Mouse (Mus musculus) forebrain, embryonic 14.5 days (tissue): ENCODE measurements around the gene Slc13a4. TPM values are rescaled to one million over a fixed set of nuclear protein-coding genes. Genes with fewer than 3 reads are reported as not detected.

Experiments used
- ATAC-seq: fragments of 200-750 bp; cut with Nextera tagmentation; 2 replicates; pipeline ENCODE4 v1.8.0; 2017; ENCODE audit warnings: mild to moderate bottlenecking, moderate library complexity
- DNase-seq: peaks from one replicate; pipeline ENCODE4 v3.0.0-alpha.2; 2015; ENCODE audit warnings: low spot score
- H3K27ac ChIP-seq: fragments of 300-500 bp; sonication (generic); 2 replicates; pipeline ENCODE4 v1.5.1; 2014; ENCODE audit warnings: low read depth, mild to moderate bottlenecking, control low read depth, low read length, moderate library complexity
- H3K27me3 ChIP-seq: fragments of 300-500 bp; sonication (generic); replicated peaks from 2 replicates; pipeline ENCODE4 v1.6.1; 2014; ENCODE audit warnings: low read length, control low read depth, mixed read lengths; ENCODE audit not compliant: control insufficient read depth, insufficient read depth
- H3K36me3 ChIP-seq: fragments of 300-500 bp; sonication (generic); 2 replicates; pipeline ENCODE4 v1.6.1; 2014; ENCODE audit warnings: low read length, control low read depth; ENCODE audit not compliant: control insufficient read depth, insufficient read depth
- H3K4me1 ChIP-seq: fragments of 300-500 bp; sonication (generic); 2 replicates; pipeline ENCODE4 v1.6.1; 2014; ENCODE audit warnings: antibody characterized with exemption, low read length, control low read depth; ENCODE audit not compliant: control insufficient read depth, insufficient read depth
- H3K4me2 ChIP-seq: fragments of 300-500 bp; sonication (generic); 2 replicates; pipeline ENCODE4 v1.6.1; 2014; ENCODE audit warnings: mild to moderate bottlenecking, control low read depth, low read length
- H3K4me3 ChIP-seq: fragments of 300-500 bp; sonication (generic); 2 replicates; pipeline ENCODE4 v1.5.1; 2014; ENCODE audit warnings: low read depth, low read length, control low read depth
- H3K9ac ChIP-seq: fragments of 300-500 bp; sonication (generic); 2 replicates; pipeline ENCODE4 v1.6.1; 2014; ENCODE audit warnings: mild to moderate bottlenecking, low read length, control low read depth, moderate library complexity
- H3K9me3 ChIP-seq: fragments of 300-500 bp; sonication (generic); replicated peaks from 2 replicates; pipeline ENCODE4 v1.6.1; 2016; ENCODE audit warnings: low read length, control low read depth, mixed read lengths; ENCODE audit not compliant: control insufficient read depth
- WGBS: fragments of 180-500 bp; shearing (Covaris S2); extraction: QIAGEN DNeasy Blood & Tissue Kit; methylation state at CpG from one replicate; pipeline ENCODE4 v1.1.7; 2014; 5-methylcytosine and 5-hydroxymethylcytosine counted together
- polyA plus RNA-seq: library from polyadenylated mRNA; unstranded; fragments of >200 nt; fragmentation: Nextera tagmentation; extraction: Ambion mirVana; gene quantifications from 2 replicates; pipeline ENCODE4 v1.2.1, GENCODE M21; 2014

Slc13a4 gene
- polyA plus RNA-seq, 1 experiment from 2014 or later, result 2.7 TPM

GRCm38 (mm10) chr6:35297001-35297400, 10.9 kb downstream of the Slc13a4 start:
- Histone ChIP-seq H3K27ac (no peak overlapping the region), H3K27me3 (no peaks in the 10 kb centered on the region), H3K4me3 (no peak overlapping the region), H3K9me3 (no peaks in the 10 kb centered on the region), H3K4me2 (no peak overlapping the region), H3K36me3 (no peaks in the 10 kb centered on the region), H3K9ac (no peak overlapping the region), H3K4me1 (no peaks in the 10 kb centered on the region; the same call in 1 of the 2 replicates)
- DNase-seq (peak; percentile 33), ATAC-seq (peak; percentile 50; the same call in 1 of the 2 replicates)
- 27% methylated on average over 2 of the region's 2 CpGs for WGBS

GRCm38 (mm10) chr6:35294964-35295363, 13.0 kb downstream of the Slc13a4 start:
- no peaks in the 10 kb centered on the region for H3K36me3 ChIP-seq

DNA sequence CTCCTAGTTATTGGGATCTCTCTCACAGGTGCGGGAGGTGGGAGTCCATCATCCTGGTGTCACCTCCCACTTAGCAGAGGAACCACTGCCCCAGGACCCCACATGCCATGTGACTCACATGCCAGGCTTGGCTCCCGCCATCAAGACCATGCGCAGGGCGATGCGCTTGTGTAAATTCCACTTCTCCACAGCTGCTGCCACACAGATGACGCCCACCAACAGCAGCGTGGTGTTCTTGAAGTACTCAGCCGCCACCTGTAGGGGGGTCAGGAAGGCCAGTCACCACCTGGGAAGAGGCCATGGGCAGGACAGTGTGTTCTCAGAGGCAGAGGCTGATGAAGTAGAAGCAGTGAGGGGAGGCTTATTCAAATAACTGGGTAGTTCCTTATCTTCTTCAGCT, 18.3 kb downstream of the Slc13a4 start:
- H3K36me3 ChIP-seq, result no peaks in the 10 kb centered on the region
- H3K9ac ChIP-seq, result no peak overlapping the region
- no peak overlapping the region for H3K4me3 ChIP-seq
- no peak for DNase-seq
- H3K4me2 ChIP-seq, result no peak overlapping the region
- ATAC-seq, result no peak
- WGBS, result 95% methylated on average over 8 of the region's 8 CpGs
- H3K9me3 ChIP-seq, result no peaks in the 10 kb centered on the region
- no peaks in the 10 kb centered on the region for H3K27me3 ChIP-seq
- peaks cover 4% of the 10 kb centered on the region; the same call in 1 of the 2 replicates for H3K4me1 ChIP-seq
- no peak overlapping the region for H3K27ac ChIP-seq

More at GRCm38 (mm10) chr6:35294964-35295363, 13.0 kb downstream of the Slc13a4 start:
- no peak overlapping the region for H3K27ac ChIP-seq
- no peaks in the 10 kb centered on the region; the same call in 1 of the 2 replicates for H3K4me1 ChIP-seq
- H3K9me3 ChIP-seq, result no peaks in the 10 kb centered on the region
- no peak overlapping the region for H3K9ac ChIP-seq
- WGBS, result 96% methylated on average over 2 of the region's 2 CpGs
- no peaks in the 10 kb centered on the region for H3K27me3 ChIP-seq
- H3K4me2 ChIP-seq, result no peak overlapping the region
- DNase-seq, result no peak
- no peak for ATAC-seq
- no peak overlapping the region for H3K4me3 ChIP-seq

DNA sequence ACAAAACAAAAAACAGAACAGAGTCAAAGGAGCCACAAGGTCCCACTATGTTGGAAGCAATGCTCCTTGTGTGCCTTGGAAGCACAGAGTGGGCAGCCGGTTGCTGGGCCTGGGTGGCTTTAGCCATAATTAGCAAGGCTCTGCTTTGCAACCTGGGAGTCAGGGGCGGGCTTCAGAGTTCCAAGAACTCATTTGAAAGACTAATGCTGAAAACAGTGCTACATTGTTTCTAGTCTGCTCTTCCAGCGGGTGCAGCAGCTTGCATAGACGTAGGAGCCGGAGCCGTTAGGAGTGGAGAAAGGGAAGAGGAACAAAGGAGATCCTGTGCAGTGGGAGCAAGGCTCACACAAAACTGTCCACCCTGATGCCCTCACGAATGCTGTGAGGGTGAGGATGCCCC, 19.0 kb downstream of the Slc13a4 start:
- H3K4me1 ChIP-seq, result peaks cover 4% of the 10 kb centered on the region; the same call in 1 of the 2 replicates
- no peaks in the 10 kb centered on the region for H3K27me3 ChIP-seq
- H3K9me3 ChIP-seq, result no peaks in the 10 kb centered on the region
- no peak overlapping the region for H3K9ac ChIP-seq
- no peak overlapping the region for H3K4me2 ChIP-seq
- 4% methylated on average over 7 of the region's 7 CpGs for WGBS
- no peak overlapping the region for H3K4me3 ChIP-seq
- no peaks in the 10 kb centered on the region for H3K36me3 ChIP-seq
- DNase-seq (peak; percentile 38), ATAC-seq (peak; percentile 40)
- no peak overlapping the region for H3K27ac ChIP-seq

GRCm38 (mm10) chr6:35288114-35288761, 19.7 kb downstream of the Slc13a4 start:
- no peak overlapping the region for H3K27ac ChIP-seq
- H3K9me3 ChIP-seq, result no peaks in the 10 kb centered on the region
- WGBS, result 65% methylated on average over 11 of the region's 11 CpGs
- no peaks in the 10 kb centered on the region for H3K36me3 ChIP-seq
- peaks cover 4% of the 10 kb centered on the region; the same call in 1 of the 2 replicates for H3K4me1 ChIP-seq
- no peak overlapping the region for H3K4me2 ChIP-seq
- H3K4me3 ChIP-seq, result no peak overlapping the region
- ATAC-seq (peak; percentile 45; the same call in 1 of the 2 replicates), DNase-seq (peak; percentile 28)
- no peaks in the 10 kb centered on the region for H3K27me3 ChIP-seq
- no peak overlapping the region for H3K9ac ChIP-seq

- WGBS, result 83% methylated on average over 10 of the region's 10 CpGs
- H3K4me1 ChIP-seq, result no peaks in the 10 kb centered on the region
Observed at GRCm38 (mm10) chr6:35279306-35279705, 28.6 kb downstream of the Slc13a4 start.

GRCm38 (mm10) chr6:35277903-35278587, 29.9 kb downstream of the Slc13a4 start:
- no peaks in the 10 kb centered on the region for H3K27me3 ChIP-seq

More at GRCm38 (mm10) chr6:35279306-35279705, 28.6 kb downstream of the Slc13a4 start:
- Histone ChIP-seq H3K4me2 (no peak overlapping the region), H3K36me3 (no peaks in the 10 kb centered on the region), H3K9me3 (no peaks in the 10 kb centered on the region), H3K27ac (no peak overlapping the region), H3K27me3 (no peaks in the 10 kb centered on the region), H3K4me3 (no peak overlapping the region), H3K9ac (no peak overlapping the region)
- ATAC-seq, result no peak
- DNase-seq, result no peak

DNA sequence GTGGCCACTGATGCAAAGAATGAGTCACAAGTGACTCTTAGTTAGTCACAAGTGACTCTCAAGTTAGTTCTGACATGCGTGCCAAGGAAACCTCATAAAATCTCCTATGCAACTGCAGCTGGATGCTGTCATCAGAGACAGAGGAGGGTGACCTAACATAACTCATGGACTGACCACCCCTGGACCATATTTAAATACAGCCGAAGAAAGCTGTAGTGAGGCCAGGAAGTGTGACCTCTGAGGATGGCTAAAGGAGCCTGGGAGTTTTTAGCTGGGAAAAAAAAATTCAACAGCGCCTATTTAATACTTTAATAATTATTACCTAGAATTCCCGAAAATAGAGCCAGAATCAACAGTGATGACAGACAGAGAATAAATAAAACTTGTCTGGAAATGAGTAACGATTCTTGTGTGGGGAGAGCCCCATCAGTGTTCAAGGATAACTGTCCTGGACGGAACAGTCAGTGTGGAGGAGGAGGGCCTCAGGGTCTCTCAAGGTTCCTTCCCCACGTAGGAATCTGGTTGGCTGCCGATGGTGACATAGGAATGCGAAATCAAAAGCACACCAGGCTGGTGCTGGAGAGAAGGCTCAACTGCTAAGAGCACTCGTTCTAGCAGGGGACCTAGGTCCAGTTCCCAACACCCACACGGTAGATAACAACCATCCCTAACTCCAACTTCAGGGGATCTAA, 34.4 kb downstream of the Slc13a4 start:
- Histone ChIP-seq H3K9ac (no peak overlapping the region), H3K36me3 (no peaks in the 10 kb centered on the region), H3K9me3 (no peaks in the 10 kb centered on the region), H3K4me2 (no peak overlapping the region), H3K4me3 (no peak overlapping the region), H3K4me1 (no peaks in the 10 kb centered on the region), H3K27ac (no peak overlapping the region), H3K27me3 (no peaks in the 10 kb centered on the region)
- 86% methylated on average over 11 of the region's 11 CpGs for WGBS
- DNase-seq, result no peak
- no peak for ATAC-seq

More at GRCm38 (mm10) chr6:35277903-35278587, 29.9 kb downstream of the Slc13a4 start:
- Histone ChIP-seq H3K4me1 (no peaks in the 10 kb centered on the region), H3K4me2 (no peak overlapping the region), H3K9me3 (no peaks in the 10 kb centered on the region), H3K9ac (no peak overlapping the region), H3K27ac (no peak overlapping the region), H3K36me3 (no peaks in the 10 kb centered on the region), H3K4me3 (no peak overlapping the region)
- 76% methylated on average over 9 of the region's 10 CpGs for WGBS
- DNase-seq (no peak), ATAC-seq (no peak)
